Mouse (Mus musculus): Measurements from ENCODE around the gene Cntd1.

Gene Cntd1

DNA sequence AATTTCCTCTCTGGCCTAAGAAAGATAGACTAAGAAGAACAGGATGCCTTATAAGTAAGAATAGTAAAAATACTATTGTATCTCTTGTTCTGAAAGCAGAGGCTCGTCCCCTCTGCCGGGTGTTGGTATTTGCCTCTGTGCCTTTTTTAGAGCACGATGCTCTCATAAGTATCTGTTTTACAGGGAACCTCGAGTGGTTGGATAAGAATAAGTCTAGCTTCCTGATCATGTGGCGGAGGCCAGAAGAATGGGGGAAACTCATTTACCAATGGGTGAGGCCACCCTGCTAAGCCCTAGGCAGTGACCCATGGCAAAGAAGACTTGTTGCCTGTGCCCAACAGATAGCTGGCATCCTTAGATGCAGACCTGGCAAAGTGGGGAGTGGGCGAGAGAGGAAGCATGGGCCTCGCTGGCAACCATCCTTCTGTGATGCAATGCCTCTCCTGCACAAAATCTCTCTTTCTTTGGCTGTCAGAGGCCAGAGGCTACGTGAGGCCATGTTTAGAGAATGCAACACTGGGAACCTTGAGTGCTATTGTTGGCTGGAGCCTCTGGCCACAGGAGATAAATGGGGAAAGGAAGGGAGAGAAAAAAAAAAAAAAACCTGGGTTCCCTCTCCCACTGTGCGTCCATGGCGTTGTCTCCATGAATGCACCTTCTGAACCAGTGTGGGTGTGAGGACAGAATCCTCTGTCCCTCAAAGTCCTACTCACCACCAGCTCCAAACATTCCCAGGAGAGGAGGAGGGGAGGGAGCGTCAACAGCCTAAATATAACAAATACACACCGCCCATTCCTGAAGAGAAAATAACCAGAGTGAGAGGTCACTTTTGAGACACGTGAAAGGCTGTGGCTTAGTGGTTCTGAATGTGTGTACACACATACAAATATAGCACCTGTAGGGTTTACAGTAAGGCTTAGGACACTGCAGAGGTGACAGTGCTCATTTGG, 22.7 kb upstream of the Cntd1 start:
- no peak for DNase-seq

DNA sequence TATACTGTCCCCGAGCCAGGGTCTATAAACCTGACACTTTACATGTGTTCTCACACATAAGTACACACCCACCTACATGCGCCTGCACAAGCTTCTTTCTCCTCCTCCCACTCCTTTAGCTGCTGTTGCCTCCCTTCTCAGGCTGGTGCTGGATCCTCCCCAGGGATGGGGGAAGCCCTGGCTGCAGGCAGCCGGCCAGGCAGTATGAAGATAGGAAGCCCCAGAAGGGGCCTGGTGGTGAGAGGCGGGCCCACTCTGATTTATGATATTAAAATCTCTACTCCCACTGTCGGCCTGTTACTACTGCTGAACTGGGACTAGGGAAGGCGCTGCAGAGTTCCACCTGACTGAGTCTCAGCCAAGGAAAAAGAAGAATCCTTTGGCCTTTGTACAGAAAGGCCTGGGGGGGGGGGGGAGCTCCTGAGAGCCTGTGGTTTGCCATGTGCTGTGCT, 19.5 kb upstream of the Cntd1 start:
- no peak for DNase-seq

DNA sequence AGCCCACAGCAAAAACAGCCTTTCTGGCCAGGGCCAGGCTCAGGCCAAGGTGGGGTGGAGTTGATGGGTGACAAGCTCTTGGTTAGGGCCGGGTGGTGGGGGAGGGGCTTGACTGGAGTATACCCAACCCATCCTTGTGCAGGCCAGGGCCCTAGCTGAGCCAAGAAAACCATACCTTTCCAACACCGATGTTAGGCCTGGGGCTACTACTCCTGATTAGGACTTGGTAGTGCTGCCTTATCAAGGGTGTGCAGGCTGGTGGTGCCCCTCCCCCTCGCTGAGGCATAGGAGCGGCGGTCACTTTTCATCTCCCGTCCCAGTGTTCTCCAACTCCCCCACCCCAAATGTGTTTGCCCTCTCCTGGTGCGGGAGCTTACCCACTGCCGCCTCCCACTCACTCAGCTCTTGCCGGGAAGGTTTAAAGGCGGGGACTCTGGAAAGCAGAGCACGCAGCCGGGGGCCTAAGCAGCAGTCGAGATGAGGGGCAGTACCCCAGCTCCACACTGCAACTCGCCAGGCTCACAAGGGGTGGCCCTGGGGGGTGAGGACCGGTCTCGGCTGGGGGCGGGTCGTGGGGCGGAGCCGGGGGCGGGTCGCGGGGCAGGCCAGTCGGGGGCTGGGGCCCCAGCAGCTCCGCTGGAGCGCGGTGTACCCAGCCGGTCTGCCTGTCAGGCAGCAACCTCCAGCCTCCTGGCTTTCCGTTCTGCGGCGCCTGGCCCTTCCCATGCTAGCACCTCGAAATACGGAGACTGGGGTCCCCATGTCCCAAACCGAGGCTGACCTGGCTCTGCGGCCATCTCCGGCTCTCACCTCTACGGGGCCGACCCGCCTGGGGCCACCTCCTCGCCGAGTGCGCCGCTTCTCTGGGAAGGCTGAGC, 18.6 kb upstream of the Cntd1 start, which contains the start of gene Wnk4:
Gene Wnk4 (plus strand): TSS at position 620 of the 878 bp plus-strand sequence.
- DNase-seq, result peak; percentile 70

DNA sequence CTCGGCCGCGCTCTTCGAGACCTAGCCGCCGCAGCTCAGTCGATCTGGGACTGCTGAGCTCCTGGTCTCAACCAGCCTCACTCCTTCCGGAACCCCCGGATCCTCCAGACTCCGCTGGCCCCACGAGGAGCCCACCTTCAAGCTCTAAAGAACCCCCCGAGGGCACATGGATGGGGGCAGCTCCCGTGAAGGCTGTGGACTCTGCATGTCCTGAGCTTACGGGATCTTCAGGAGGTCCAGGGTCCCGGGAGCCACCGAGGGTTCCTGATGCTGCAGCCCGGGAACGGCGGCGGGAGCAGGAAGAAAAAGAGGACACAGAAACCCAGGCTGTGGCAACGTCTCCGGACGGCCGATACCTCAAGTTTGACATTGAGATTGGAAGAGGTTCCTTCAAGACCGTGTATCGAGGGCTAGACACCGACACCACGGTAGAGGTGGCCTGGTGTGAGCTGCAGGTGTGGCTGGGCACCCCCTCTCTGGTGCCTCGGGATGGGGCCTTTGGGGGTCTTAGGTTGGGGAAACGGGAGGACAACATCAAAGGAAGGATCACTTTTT, 17.9 kb upstream of the Cntd1 start:
- no peak for DNase-seq

DNA sequence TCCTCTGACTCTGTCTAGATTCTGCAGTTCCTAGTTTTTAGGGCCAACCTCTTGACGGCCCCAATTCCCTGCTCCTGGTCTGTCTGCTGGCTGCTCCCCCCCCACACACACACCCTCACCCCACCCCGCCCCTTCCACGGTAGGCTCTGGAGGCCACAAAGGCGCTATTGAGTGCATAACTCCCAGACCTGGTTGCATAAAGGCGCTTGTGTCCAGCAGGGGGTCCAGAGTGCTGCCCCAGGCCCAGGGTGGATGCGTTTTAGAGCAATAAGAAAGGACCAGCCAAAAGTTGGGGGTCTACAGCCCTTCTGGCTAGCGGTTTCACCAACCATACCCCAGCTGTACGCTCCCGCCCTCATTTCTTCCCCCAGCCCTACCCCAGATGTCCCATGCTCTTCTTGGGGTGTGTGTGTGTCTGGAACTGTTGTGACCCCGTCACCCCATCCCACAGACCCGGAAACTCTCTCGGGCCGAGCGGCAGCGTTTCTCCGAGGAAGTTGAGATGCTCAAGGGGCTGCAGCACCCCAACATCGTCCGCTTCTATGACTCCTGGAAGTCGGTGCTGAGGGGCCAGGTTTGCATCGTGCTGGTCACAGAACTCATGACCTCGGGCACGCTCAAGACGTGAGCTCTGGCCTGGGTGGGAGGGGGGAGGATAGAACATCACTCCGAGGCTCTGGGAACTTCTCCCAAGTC, 16.4 kb upstream of the Cntd1 start:
- no peak for DNase-seq

DNA sequence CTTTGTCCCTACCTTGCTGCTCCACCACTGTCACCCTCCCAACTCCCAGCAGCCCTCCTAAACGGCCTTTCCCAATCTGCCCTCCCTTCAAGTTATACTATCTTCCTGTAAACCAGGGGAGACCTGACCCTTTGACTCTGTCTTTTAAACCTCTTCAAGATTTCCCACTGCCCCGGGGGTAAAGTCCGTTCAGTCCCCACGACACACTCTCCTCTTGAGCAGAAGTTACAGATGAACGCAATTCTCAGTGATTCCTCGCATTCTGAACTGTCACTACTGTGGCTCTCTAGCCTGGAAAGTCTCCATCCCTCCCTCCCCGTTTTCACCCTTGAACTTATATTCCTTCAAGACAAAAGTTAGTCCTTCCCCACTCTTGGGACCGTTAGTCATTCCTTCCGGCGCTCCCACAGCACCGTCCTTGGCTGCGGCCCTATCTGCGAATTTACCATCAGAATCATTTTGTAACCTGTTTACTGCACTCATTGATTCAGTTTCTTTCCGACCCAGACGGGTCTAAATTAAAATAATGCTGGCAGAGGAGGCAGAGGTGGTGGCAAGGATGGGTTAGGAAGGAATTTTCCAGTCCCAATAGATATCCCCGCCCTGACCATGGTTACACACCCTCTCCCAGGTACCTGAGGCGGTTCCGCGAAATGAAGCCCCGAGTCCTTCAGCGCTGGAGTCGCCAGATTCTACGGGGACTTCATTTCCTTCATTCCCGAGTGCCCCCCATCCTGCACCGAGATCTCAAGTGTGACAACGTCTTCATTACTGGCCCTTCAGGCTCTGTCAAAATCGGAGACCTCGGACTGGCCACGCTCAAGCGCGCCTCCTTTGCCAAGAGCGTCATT, 15.4 kb upstream of the Cntd1 start:
- DNase-seq, result no peak

DNA sequence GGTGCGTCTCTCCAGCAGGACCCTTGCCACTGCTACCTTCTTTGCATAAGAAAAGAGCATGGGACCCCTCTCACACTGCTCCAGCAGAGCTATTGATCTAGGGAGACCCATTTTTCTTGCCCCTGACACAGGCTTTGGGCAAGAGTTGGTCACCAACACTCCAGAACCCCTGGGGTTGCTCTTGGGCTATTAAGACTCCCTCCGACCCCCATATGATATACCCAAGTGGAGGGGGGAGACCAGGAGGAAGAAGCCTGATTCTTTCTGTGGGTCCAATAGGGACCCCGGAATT, 14.9 kb upstream of the Cntd1 start:
- no peak for DNase-seq

DNA sequence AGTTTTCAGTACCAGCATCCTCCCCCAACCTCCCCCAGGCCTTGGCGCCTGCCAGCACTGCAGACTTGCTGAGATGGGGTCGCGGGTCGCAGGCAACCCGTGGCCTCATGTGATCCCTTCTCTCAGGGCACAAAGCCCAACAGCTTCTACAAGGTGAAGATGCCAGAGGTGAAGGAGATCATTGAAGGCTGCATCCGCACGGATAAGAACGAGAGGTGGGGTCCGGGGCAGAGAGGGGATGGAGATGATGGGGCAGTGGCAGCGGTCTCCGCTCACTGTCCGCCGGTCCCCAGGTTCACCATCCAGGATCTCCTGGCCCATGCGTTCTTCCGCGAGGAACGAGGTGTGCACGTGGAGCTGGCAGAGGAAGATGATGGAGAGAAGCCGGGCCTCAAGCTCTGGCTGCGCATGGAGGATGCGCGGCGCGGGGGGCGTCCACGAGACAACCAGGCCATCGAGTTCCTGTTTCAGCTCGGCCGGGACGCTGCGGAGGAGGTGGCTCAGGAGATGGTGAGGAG, 13.8 kb upstream of the Cntd1 start:
- DNase-seq, result no peak

DNA sequence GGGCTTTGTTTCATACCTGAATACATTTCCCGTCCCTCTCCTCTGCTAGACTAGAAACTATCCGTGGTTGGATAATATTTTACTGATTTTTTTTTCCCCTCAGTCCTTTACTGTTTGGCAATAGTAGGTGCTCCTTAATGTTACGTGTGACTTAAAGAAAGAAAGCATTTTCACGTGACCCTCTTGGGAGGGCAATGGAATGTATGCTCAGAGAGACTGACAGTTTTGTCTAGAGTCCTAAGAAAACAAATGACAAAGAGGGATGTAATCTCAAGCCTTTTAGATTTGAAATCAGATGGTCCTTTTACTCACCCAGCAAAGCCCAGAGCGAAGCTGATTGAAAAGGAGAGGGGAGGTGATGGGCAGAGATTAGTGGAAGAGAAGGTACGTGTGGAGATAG, 12.9 kb upstream of the Cntd1 start:
- DNase-seq, result no peak

DNA sequence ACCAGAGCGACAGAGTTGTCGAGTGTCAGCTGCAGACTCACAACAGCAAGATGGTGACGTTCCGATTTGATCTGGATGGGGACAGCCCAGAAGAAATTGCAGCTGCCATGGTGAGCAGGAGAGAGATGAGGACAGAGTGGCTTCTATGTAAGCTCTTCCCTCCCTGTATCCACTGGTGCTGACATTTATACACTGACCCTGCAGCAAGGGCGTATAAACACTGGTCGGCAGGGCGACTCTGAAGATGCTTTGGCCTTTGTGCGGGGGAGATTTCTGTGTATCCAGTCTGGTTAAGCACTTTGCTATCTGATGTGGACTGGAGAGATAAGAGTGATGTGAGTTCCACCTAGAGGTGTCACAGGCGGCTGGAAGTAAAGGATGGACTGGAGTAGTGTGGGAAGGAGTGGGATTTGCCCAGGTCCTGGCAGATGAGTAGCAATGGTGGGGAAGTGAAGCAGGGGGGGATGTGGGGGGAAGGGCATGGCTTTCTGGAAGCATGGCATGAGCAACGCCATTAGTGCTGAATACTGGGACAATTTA, 9.2 kb upstream of the Cntd1 start:
- DNase-seq, result no peak

DNA sequence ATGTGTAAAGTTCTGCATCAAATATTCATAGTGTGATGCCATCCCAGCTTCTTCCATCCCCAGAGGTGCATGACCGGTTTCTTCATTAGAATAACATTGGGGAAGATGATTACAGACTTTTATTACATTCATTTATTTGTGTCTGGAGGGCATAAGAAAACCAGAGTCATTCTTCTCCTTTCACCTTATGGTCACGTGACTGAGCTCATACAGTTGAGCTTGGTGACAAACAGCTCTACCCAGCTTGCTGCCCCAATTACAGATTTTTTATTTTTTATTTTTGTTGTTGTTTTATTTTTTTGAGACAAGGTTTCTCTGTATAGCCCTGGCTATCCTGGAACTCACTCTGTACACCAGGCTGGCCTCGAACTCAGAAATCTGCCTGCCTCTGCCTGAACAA, 6.4 kb upstream of the Cntd1 start:
- DNase-seq, result no peak

DNA sequence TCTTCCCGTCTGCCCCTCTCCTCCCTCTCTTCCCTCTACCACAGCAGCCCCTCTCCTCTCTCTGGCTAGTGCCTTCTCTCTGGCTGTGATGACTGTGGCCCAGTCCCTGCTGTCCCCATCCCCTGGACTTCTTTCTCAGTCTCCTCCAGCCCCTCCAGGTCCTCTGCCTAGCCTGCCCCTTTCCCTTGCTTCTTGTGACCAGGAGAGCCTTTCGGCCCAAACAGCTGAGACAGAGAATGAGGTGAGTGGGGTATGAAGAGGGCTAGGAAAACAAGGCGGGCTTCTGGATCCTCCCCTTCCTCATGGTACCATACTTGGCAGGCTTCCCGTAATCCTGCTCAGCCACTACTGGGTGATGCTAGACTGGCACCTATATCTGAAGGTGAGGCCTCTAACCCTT, 3.5 kb upstream of the Cntd1 start:
- no peak for DNase-seq

DNA sequence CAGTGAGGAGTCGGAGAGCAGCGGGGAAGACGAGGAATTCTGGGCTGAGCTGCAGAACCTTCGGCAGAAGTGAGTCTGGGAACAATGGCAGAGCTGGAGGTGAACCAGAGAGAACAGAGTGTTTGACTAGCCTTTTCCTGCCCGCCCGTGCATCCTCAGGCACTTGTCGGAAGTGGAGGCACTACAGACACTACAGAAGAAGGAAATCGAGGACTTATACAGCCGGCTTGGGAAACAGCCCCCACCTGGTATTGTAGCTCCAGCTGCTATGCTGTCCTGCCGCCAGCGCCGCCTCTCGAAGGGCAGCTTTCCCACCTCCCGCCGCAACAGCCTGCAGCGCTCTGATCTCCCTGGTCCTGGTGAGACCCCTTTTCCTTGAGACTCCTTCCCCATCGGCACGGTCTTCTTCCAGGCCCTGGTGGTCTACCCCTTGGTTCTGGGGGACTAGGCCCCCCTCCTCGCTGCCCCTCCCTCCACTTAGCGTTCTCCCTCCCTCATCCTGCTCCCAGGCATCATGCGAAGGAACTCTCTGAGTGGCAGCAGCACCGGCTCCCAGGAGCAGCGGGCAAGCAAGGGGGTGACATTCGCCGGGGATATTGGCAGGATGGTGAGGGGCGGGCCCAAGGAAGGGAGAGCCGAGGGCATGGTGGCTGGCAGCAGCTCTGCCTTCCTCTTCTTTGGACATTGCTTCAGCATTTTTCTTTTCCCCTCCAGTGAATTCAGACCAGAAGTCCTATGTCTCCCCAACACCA, 2.3 kb upstream of the Cntd1 start:
- no peak for DNase-seq

DNA sequence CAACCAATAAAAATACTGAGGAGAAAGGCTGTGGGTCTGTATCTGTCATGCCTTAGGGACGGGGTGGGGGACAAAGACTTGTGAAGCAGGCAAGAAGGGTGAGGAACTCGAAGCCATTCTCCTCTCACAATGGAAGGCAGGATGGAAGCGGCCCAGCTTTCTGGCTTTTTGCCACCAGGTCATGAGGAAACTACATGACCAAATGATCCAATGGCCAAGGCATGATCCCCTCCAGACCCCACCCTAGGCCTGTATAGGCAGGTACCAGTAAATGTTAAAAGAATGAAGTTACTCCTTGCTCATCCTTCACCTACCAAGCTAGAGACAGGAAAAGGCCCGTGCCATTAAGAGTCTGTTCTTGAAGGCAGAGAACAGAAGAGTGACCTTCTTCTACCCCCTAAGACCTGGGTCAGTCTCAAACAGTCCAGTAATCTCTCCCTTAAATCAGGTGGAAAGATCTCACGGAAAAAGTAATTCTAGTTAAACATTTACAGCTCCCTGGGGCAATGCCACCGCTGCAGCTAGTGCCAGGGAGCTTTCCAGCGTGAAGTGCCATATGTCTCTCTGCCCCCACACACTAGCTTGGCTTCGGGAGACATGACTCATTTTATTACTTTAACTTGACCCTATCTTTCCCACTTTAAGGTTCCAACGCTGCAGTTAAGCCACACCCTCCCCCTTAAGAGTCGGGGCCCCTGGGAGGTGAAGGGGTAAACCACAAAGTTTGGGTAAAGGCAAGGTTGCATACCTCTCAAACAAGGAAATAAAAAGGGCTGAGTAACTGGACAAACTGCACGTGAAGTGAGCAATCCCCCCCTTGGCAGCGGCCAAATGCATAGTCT, 1.2 kb upstream of the Cntd1 start:
- DNase-seq, result no peak

DNA sequence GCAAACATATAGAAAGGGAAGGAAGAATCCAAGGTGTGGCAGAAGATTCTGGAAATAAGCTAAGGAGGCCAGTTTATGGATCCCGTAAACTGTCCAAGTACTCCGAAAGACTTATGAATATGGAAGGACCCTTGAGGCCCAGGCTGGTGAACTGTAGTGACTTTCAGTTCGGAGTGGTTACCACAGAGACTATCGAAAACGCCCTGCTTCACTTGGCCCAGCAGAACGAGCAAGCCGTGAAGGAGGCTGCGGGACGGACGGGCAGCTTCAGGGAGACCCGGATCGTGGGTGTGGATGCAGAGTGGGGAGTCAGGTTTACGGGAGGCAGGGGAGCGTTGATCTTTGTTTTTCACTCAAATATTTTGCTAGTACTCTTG, 369 bp downstream of the Cntd1 start:
- DNase-seq, result no peak

DNA sequence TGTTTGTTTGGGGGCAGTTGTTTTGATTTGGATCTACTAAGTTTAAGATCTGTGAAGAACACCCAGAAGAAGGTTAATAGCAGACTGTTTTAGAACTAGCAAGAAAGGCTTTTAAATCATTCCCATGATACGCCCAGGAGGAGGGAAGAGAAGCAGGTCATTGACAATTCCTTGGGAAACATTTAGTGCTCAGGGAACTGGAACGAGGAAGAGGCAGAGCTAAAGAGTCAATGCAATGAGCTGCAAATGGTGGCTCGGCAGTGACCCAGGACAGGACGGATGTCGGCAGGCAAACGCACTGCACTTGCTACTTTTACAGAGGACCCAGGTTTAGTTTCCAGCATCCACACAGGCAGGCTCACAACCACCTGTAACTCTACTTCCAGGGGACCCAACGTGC, 2.0 kb downstream of the Cntd1 start:
- no peak for DNase-seq

DNA sequence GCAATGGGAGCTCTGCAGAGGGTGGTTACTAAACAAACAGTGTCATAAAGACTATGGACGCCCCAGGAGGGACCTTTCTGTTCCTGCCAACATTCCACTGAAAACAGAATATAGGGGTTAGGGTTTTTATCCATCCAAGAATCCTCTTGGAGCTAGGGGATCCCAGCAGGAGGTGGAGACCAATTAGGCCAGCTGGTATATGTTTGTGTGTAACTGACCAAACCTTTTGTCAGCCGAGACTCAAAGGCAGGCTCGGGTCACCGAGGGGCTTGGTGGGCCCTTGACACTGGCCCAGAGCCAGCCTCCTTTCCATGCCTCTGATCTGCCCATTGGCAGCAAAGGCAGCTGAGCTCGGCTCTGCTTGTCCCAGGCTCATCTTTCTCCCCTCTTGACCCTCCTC, 4.1 kb downstream of the Cntd1 start:
- DNase-seq, result no peak

DNA sequence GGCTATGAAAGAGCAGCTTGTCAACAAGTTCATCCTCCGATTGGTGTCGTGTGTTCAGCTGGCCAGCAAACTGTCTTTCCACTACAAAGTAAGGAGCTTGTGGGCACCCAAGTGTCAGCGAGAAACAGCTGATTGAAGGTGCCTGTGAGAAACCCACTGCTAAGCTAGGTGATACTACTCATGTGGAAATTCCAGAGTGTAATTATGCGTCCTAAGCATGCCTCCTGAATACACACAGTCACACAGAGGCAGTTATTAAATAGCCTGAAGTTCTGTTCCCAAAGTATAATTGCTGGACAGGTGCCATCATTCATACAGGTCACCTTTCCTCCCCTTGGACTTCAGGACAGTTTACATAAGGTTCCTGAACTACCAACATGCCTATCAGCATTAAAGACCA, 5.0 kb downstream of the Cntd1 start:
- no peak for DNase-seq

DNA sequence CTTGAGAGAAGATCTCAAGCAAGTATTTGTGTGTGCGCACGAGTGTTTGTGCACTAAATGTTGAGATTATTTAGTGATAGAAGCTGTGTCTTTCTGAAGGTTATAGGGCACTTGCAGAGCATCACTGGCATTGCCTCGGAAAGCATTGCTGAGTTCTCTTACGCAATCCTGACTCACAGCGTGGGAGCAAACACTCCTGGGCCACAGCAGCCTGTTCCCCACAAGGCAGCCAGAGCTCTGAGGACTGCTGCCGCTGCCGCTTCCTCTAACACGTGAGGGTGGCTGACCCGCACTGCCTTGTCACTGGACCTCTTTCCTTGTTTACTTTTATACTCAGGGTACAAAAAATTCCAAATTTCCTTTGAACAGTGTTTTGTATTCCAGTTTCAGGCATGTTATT, 8.5 kb downstream of the Cntd1 start:
- peak; percentile 33 for DNase-seq

DNA sequence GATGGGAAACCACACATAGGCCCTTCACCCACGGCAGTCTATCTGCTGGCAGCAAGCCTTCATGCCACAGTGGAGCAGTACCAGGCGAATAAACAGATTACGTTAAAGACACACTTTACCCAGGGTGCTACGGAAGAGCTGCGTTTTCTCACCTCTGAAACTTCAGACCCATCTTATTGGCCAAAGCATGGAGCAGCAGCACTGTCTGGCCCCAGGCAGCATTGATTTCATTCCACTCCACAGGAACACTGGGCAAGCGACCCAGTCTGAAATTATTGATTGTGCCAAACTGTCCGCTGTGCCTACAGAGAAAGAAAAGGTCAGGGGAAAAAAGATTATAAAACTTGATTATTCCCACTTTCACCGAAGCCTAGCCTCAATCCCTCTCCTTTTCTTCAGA, 12.4 kb downstream of the Cntd1 start:
- DNase-seq, result no peak

Measured in lung, postnatal 14 days (tissue).